29 mouse cellular contexts compared by ENCODE assay signal in genomic region chr7:5036136-5036535, GRCm38 (mm10). TPM values are rescaled to one million over a fixed set of nuclear protein-coding genes. Genes with fewer than 3 reads are reported as not detected.
DNase-seq lines count a peak whose midpoint lies in the region.
"Had no signal": no experiment of that assay in that cellular context is flagged by ENCODE, and none has a peak within 500 bp of the region (broad histone marks: within the 10 kb centered on the region; RNA-seq: fewer than 3 reads in every experiment).

No protein-coding gene starts in this region.

- peaks cover 34% of the 10 kb centered on the region for H3K9me3 ChIP-seq in embryonic facial prominence, embryonic 10.5 days

- no peaks in the 10 kb centered on the region for H3K27me3 ChIP-seq in embryonic facial prominence, embryonic 10.5 days (replicated peaks; ENCODE audit: low read depth, poor library complexity, severe bottlenecking)
- H3K27me3 ChIP-seq: CH12.LX; embryonic facial prominence, embryonic 13.5 days; embryonic facial prominence, embryonic 15.5 days; forebrain, embryonic 12.5 days; Patski had no signal

- H3K4me3 ChIP-seq in embryonic facial prominence, embryonic 10.5 days, result 0 out of 2 replicates have a peak overlapping the region, but pooled peaks have one; percentile 8
- H3K4me3 ChIP-seq: embryonic facial prominence, embryonic 13.5 days; embryonic facial prominence, embryonic 15.5 days; erythroblast, embryonic 14.5 days; forebrain, embryonic 10.5 days; forebrain, embryonic 12.5 days had no signal

- H3K27ac ChIP-seq in embryonic facial prominence, embryonic 10.5 days (replicated peaks), result no peak overlapping the region
- H3K27ac ChIP-seq: embryonic facial prominence, embryonic 13.5 days; embryonic facial prominence, embryonic 15.5 days; forebrain, embryonic 10.5 days; forebrain, embryonic 12.5 days had no signal

- H3K4me1 ChIP-seq in embryonic facial prominence, embryonic 10.5 days, result peaks cover 6% of the 10 kb centered on the region; the same call in 1 of the 2 replicates

- peak; percentile 43 for DNase-seq in cerebellum, adult 9-11 months
- no peak for DNase-seq in cerebellum, postnatal 10 days
- peak; percentile 6 for DNase-seq in layer of hippocampus, adult 11-12 months (ENCODE audit: low spot score)
- no peak for DNase-seq in layer of hippocampus, postnatal 36 days
- no peak for DNase-seq in embryonic facial prominence, embryonic 10.5 days (ENCODE audit: low spot score)
- DNase-seq in right cerebral cortex, postnatal 14 days, result no peak
- DNase-seq: adrenal gland, adult 8-10 months; adrenal gland, postnatal 14 days; adrenal gland, postnatal 36 days; B cell, adult 2 months; cerebellum, adult 11-12 months; cerebellum, adult 2 months; cerebellum, adult 9-10 months; cerebellum, postnatal 25 days had no signal

- WGBS in embryonic facial prominence, embryonic 10.5 days, result 93% methylated on average over 9 of the region's 9 CpGs

- peaks cover 56% of the 10 kb centered on the region for H3K36me3 ChIP-seq in embryonic facial prominence, embryonic 10.5 days (replicated peaks)

RNA-seq across cellular contexts. Expression of gene Zfp784, which starts 2.1 kb away (rescaled TPM):
- total RNA-seq in layer of hippocampus, postnatal 36 days (2021), result 1 to 10 TPM; 5.1 to 5.4 TPM
- 2.7 and 2.8 TPM in 2 replicates for polyA plus RNA-seq in embryonic facial prominence, embryonic 10.5 days (2016; fragmentation: Nextera tagmentation; extraction: Ambion mirVana)

RNA-seq across cellular contexts. Expression of gene 4632433K11Rik, which starts 2.2 kb away (rescaled TPM):
- not detected for total RNA-seq in layer of hippocampus, postnatal 36 days (2021)
- not detected in 2 replicates for polyA plus RNA-seq in embryonic facial prominence, embryonic 10.5 days (2016; fragmentation: Nextera tagmentation; extraction: Ambion mirVana)
- total RNA-seq: adrenal gland, adult 18-20 months; adrenal gland, postnatal 14 days; adrenal gland, postnatal 36 days; CH12.LX had no signal
- polyA plus RNA-seq: activated CD4-positive, CD25-positive, alpha-beta regulatory T cell, adult 4 months; CD4-positive, CD25-positive, alpha-beta regulatory T cell, adult 4 months; cerebellum, adult 2 months; cortical plate, adult 2 months; embryonic facial prominence, embryonic 11.5 days; embryonic facial prominence, embryonic 13.5 days; embryonic facial prominence, embryonic 15.5 days; erythroblast, embryonic 14.5 days; forebrain, embryonic 10.5 days; forebrain, embryonic 12.5 days; forebrain, embryonic 14.5 days; forebrain, embryonic 16.5 days; G1E; Patski had no signal

RNA-seq across cellular contexts. Expression of gene Zfp580, which starts 15.2 kb away (rescaled TPM):
- total RNA-seq in layer of hippocampus, postnatal 36 days (2021), result 10 to 100 TPM; 34.5 to 35.2 TPM
- 29.8 and 33.9 TPM in 2 replicates for polyA plus RNA-seq in embryonic facial prominence, embryonic 10.5 days (2016; fragmentation: Nextera tagmentation; extraction: Ambion mirVana)

RNA-seq across cellular contexts. Expression of gene Ccdc106, which starts 15.8 kb away (rescaled TPM):
- 10 to 100 TPM; 56.9 to 61.9 TPM for total RNA-seq in layer of hippocampus, postnatal 36 days (2021)
- 7.9 and 8.0 TPM in 2 replicates for polyA plus RNA-seq in embryonic facial prominence, embryonic 10.5 days (2016; fragmentation: Nextera tagmentation; extraction: Ambion mirVana)
- total RNA-seq: G1E had no signal
- polyA plus RNA-seq: erythroblast, embryonic 14.5 days had no signal

RNA-seq across cellular contexts. Expression of gene Zfp865, which starts 16.0 kb away (rescaled TPM):
- total RNA-seq in layer of hippocampus, postnatal 36 days (2021), result 10 to 100 TPM; 33.5 to 39.7 TPM
- polyA plus RNA-seq in embryonic facial prominence, embryonic 10.5 days (2016; fragmentation: Nextera tagmentation; extraction: Ambion mirVana), result 6.1 and 6.6 TPM in 2 replicates

Comparison
In these comparisons a context has a peak if more than half of its experiments do, and no peak if none do; other contexts are left out.
1. DNase-seq: peak in cerebellum, adult 9-11 months (single experiment) and layer of hippocampus, adult 11-12 months (single experiment); none in cerebellum, postnatal 10 days (0 of 2), layer of hippocampus, postnatal 36 days (0 of 2), embryonic facial prominence, embryonic 10.5 days (single experiment) and right cerebral cortex, postnatal 14 days (single experiment).